Mouse (Mus musculus) skeletal muscle tissue, adult 2 months (tissue): Measurements from ENCODE around the gene Olfr715b.
"Not testable (repeated sequence)": the region's sequence is repeated elsewhere in the genome, so short reads cannot be mapped to it uniquely, and the experiment has no call there.

Experiments used
- DNase-seq: peaks from one replicate; pipeline ENCODE4 v3.0.0-alpha.2; 2012; ENCODE audit warnings: low read depth, low spot score

Gene Olfr715b

GRCm38 (mm10) chr7:107110269-107110668 is at the start of gene Olfr715b:
Gene Olfr715b, minus strand, starts transcription at chr7:107110369.
- DNase-seq = not testable (repeated sequence)

GRCm38 (mm10) chr7:107138027-107138426 is 27.9 kb upstream of the Olfr715b start, which contains the start of gene Olfr716:
Gene Olfr716, plus strand, starts transcription at chr7:107138327.
- not testable (repeated sequence) for DNase-seq

- not testable (repeated sequence) for DNase-seq
These were observed 20.8 kb upstream of the Olfr715b start, which contains the start of gene Olfr715 for GRCm38 (mm10) chr7:107130983-107131382. Gene Olfr715, minus strand, starts transcription at chr7:107131083.

- no peak for DNase-seq
These were observed 17.2 kb downstream of the Olfr715b start, which contains the start of gene Olfr17 for GRCm38 (mm10) chr7:107092920-107093319. Gene Olfr17, plus strand, starts transcription at chr7:107093220.

- DNase-seq = no peak
These were observed 39.5 kb downstream of the Olfr715b start, which contains the start of gene Olfr714 for GRCm38 (mm10) chr7:107070681-107071080. Gene Olfr714, plus strand, starts transcription at chr7:107070981.
